Mouse (Mus musculus) heart, postnatal 0 days (tissue): ENCODE measurements at regions not wholly inside any gene's neighbourhood (a gene's known extent, or its start where the extent isn't known, plus 50 kb on each side); places are given as distances from the start of the nearest gene placed in this dataset.

Source experiments
- CTCF ChIP-seq: IDR thresholded peaks from 2 replicates; pipeline ENCODE4 v1.5.1; 2016; ENCODE audit warnings: antibody characterized with exemption, control low read depth, low read depth
- EP300 ChIP-seq: IDR thresholded peaks from 2 replicates; pipeline ENCODE4 v1.6.1; 2016; ENCODE audit warnings: antibody characterized with exemption, low read depth

- TF ChIP-seq CTCF (no peak), EP300 (no peak)
Observed at GRCm38 (mm10) chr15:91924542-91924941, 86.5 kb downstream of the Smgc start.
